Mouse (Mus musculus) kidney, embryonic 14.5 days (tissue): ENCODE measurements at regions not wholly inside any gene's neighbourhood (a gene's known extent, or its start where the extent isn't known, plus 50 kb on each side); places are given as distances from the start of the nearest gene placed in this dataset.
"Not testable (repeated sequence)": the region's sequence is repeated elsewhere in the genome, so short reads cannot be mapped to it uniquely, and the experiment has no call there.

Source experiments
- ATAC-seq: fragments of 200-750 bp; cut with Nextera tagmentation; 2 replicates; pipeline ENCODE4 v1.8.0; 2017; ENCODE audit warnings: moderate number of reproducible peaks, mild to moderate bottlenecking, moderate TSS enrichment, moderate library complexity; ENCODE audit not compliant: low FRiP score, low TSS enrichment
- H3K27ac ChIP-seq: fragments of 300-500 bp; sonication (generic); 2 replicates; pipeline ENCODE4 v1.5.1; 2014; ENCODE audit warnings: low read depth, mild to moderate bottlenecking, low read length, moderate library complexity, mixed read lengths
- H3K27me3 ChIP-seq: fragments of 300-500 bp; sonication (generic); 2 replicates; pipeline ENCODE4 v1.6.1; 2014; ENCODE audit warnings: mild to moderate bottlenecking, low read length; ENCODE audit not compliant: control insufficient read depth, insufficient read depth
- H3K36me3 ChIP-seq: fragments of 300-500 bp; sonication (generic); 2 replicates; pipeline ENCODE4 v1.6.1; 2014; ENCODE audit warnings: low read length, mixed read lengths; ENCODE audit not compliant: control insufficient read depth, insufficient read depth
- H3K4me1 ChIP-seq: fragments of 300-500 bp; sonication (generic); 2 replicates; pipeline ENCODE4 v1.6.1; 2014; ENCODE audit warnings: low read length, mixed read lengths; ENCODE audit not compliant: control insufficient read depth, insufficient read depth
- H3K4me2 ChIP-seq: fragments of 300-500 bp; sonication (generic); replicated peaks from 2 replicates; pipeline ENCODE4 v1.6.1; 2014; ENCODE audit warnings: low read depth, mild to moderate bottlenecking, low read length
- H3K4me3 ChIP-seq: fragments of 300-500 bp; sonication (generic); 2 replicates; pipeline ENCODE4 v1.5.1; 2014; ENCODE audit warnings: mild to moderate bottlenecking, low read length
- H3K9ac ChIP-seq: fragments of 300-500 bp; sonication (generic); 2 replicates; pipeline ENCODE4 v1.6.1; 2014; ENCODE audit warnings: low read depth, mild to moderate bottlenecking, low read length, moderate library complexity
- H3K9me3 ChIP-seq: fragments of 300-500 bp; sonication (generic); 2 replicates; pipeline ENCODE4 v1.6.1; 2016; ENCODE audit warnings: low read length; ENCODE audit not compliant: control insufficient read depth
- WGBS: fragments of 180-500 bp; shearing (Covaris S2); extraction: QIAGEN DNeasy Blood & Tissue Kit; methylation state at CpG from one replicate; pipeline ENCODE4 v1.1.7; 2014; 5-methylcytosine and 5-hydroxymethylcytosine counted together

DNA sequence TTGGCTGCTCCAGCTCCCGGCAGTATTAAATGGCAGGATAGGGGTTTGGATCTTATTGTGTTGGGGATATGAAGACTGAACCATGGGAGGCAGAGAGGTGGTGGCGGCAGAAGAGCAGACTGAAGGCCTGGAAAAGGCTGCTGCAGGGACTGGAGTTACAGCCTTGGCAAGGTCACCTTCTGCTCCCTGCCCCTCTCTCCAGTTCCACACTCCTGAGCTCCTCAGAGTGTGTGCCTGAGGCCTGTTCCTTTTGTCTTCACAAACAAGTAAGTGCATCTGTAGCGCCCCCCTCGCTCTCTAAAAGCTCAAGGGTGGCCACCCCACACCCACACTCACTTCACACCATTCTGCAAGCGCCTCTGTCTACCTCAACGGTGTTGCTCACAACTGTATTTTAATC is 113.0 kb downstream of the Fam43a start:
- H3K27ac ChIP-seq = no peak overlapping the region
- no peaks in the 10 kb centered on the region for H3K27me3 ChIP-seq
- WGBS = 83% methylated on average over 6 of the region's 6 CpGs
- no peak overlapping the region for H3K4me3 ChIP-seq
- no peak for ATAC-seq
- no peaks in the 10 kb centered on the region for H3K4me1 ChIP-seq
- H3K4me2 ChIP-seq = no peak overlapping the region
- no peaks in the 10 kb centered on the region for H3K36me3 ChIP-seq
- no peaks in the 10 kb centered on the region for H3K9me3 ChIP-seq
- H3K9ac ChIP-seq = no peak overlapping the region

DNA sequence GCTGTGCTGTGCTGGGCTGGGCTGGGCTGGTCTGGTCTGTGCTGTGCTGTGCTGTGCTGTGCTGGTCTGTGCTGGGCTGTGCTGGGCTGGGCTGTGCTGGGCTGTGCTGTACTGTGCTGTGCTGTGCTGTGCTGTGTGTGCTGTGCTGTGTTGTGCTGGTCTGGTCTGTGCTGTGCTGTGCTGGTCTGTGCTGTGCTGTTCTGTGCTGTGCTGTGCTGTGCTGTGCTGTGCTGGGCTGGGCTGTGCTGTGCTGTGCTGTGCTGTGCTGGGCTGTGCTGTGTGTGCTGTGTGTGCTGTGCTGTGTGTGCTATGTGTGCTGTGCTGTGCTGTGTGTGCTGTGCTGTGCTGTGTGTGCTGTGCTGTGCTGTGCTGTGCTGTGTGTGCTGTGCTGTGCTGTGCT is 118.1 kb downstream of the Fam43a start:
- H3K9me3 ChIP-seq, H3K36me3 ChIP-seq, H3K27ac ChIP-seq, ATAC-seq, H3K9ac ChIP-seq, H3K4me3 ChIP-seq, H3K27me3 ChIP-seq, H3K4me2 ChIP-seq, H3K4me1 ChIP-seq: not testable (repeated sequence)

DNA sequence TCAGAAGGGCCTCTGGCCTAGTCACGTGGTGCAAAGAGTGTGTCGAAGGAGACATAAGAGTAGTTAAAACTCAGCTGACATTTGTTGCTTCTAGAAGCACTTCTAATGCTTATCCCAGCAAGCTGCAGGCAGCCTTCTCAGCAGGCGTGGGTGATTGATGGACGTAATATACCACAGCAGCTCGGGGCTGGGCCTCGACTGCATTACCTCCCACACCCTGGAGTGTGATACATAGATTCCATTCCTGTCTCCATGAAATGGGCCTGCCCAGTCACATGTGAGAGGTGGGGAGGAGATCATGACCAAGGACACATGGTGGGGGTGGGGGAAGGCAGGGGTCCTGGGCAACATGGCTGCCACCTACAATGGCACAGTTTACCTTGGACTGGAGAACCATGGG is 121.3 kb downstream of the Fam43a start:
- Histone ChIP-seq H3K4me2 (no peak overlapping the region), H3K9ac (no peak overlapping the region), H3K27me3 (no peaks in the 10 kb centered on the region), H3K9me3 (no peaks in the 10 kb centered on the region), H3K36me3 (no peaks in the 10 kb centered on the region), H3K4me3 (no peak overlapping the region), H3K27ac (no peak overlapping the region), H3K4me1 (no peaks in the 10 kb centered on the region)
- 20% methylated on average over 6 of the region's 6 CpGs for WGBS
- no peak for ATAC-seq

DNA sequence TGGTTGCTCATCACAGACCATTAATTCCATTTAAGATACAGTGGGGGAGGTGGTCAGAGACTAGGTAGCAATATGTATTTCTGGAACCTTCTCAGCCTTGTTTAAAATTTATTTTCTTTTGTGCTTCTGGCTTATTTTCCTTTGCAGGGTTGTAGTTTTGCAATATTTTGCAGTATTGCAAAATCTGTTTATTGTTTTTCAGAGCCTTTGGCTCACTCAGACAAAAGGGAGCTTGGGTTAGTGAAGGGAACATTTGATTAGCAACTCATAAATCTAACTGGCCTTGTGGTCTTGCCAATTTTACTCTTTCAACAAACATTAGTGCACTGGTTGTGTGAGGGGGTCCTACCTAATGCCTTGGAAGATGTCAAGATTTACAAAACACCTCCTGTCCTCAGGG is 121.7 kb downstream of the Fam43a start:
- Histone ChIP-seq H3K4me3 (no peak overlapping the region), H3K27me3 (no peaks in the 10 kb centered on the region), H3K9ac (no peak overlapping the region), H3K4me1 (no peaks in the 10 kb centered on the region), H3K27ac (no peak overlapping the region), H3K4me2 (no peak overlapping the region), H3K9me3 (no peaks in the 10 kb centered on the region), H3K36me3 (no peaks in the 10 kb centered on the region)
- no peak for ATAC-seq

DNA sequence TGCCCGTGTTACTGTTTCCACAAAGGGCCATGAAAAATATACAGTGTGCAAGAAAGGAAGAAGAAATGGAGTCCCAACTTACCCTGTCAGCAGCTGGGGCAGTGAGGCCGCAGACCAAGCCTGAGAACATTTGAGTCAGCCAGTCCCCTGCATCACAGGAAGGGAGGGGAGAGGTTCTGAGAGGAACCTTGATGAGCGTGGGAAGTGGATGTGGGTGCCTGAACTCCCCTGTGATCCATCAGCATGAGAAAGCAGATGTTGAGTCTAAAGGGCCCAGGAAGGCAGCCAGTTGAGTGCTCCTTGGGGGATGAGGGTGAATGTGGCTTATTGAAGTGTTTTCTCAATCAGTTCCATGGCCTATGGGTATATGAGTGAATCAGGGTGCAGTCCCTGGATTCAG is 122.8 kb downstream of the Fam43a start:
- H3K27me3 ChIP-seq = no peaks in the 10 kb centered on the region
- H3K4me2 ChIP-seq = no peak overlapping the region
- no peaks in the 10 kb centered on the region for H3K36me3 ChIP-seq
- H3K4me1 ChIP-seq = no peaks in the 10 kb centered on the region
- 79% methylated on average over 3 of the region's 3 CpGs for WGBS
- no peak overlapping the region for H3K27ac ChIP-seq
- no peaks in the 10 kb centered on the region for H3K9me3 ChIP-seq
- H3K4me3 ChIP-seq = no peak overlapping the region
- no peak for ATAC-seq
- H3K9ac ChIP-seq = no peak overlapping the region

DNA sequence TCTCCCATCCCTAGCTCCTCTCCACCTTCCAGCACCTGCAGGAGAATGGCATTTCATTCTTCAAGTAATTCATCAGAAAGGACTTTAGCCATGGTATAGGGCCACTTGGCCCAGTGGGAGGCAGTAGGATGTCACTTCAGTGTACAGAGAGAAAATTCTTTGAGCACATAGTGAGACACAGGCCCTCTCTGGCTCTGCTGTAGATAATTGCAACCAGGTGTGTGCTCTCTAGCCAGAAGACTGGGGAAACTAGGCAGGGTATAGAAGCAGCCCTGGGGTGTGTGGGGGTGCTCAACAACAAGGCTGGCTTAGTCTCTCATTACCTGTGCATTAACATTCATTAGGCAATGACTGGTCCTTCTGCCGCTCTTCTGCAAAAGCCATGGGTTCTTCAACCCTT is 125.1 kb downstream of the Fam43a start:
- no peak overlapping the region for H3K27ac ChIP-seq
- 95% methylated on average over 1 of the region's 1 CpGs for WGBS
- no peak overlapping the region for H3K4me2 ChIP-seq
- ATAC-seq = no peak
- no peak overlapping the region for H3K9ac ChIP-seq
- H3K4me3 ChIP-seq = no peak overlapping the region
- H3K9me3 ChIP-seq = no peaks in the 10 kb centered on the region
- H3K4me1 ChIP-seq = no peaks in the 10 kb centered on the region
- H3K27me3 ChIP-seq = no peaks in the 10 kb centered on the region
- no peaks in the 10 kb centered on the region for H3K36me3 ChIP-seq

DNA sequence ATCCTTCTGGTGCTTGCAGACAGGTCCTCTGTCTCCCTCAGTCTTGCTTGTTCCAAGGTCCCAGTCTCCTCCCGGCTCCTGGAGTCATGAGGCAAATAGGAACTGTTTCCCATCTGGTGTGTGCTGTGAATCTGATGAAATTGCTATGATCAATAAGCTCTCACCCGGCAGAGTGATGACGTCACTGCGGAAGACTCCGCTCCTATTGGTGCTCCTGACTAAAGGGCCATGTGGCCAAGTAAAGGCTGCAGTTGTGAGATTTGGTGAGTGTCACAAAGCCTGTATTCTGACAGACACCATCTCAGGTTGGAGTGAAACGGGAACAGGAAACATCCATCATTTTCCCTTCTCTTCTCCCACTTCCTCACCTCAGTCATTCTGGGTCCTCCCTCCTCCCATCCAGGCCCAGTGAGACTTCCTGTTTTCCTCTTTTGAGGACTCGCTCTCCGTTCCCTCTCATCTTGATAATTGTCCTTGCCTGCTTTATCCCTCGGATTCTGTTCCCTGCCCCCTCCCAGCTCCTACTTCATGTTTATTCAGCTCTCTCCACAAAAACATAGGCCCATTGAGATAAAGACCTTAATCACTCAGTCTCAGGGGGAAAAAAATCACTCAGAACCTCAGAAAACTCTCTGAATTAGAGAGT is 133.4 kb downstream of the Fam43a start:
- WGBS = 61% methylated on average over 9 of the region's 9 CpGs
- H3K27ac ChIP-seq = no peak overlapping the region

DNA sequence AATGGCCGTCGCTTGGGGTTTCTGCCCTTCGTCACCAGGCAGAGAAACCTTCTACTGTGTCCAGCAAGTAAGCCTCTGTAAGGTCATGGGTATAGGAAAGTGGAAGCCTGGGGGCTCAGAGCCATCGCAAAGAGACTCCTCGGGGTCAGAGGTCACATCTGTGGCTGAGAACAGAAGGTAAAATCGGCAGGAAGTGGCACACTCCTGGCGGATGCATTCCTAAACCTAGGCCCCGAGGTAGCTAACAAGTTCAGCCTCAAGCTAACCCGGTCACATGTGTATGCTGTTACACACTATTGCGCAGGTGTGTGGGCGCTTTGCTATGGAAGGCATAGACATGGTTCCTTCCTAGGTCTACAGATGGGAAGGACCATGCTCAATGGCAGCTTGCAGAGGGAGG is 134.0 kb downstream of the Fam43a start:
- H3K4me1 ChIP-seq = peaks cover 3% of the 10 kb centered on the region
- H3K9me3 ChIP-seq = no peaks in the 10 kb centered on the region
- H3K36me3 ChIP-seq = no peaks in the 10 kb centered on the region
- H3K27me3 ChIP-seq = no peaks in the 10 kb centered on the region
- H3K4me3 ChIP-seq = no peak overlapping the region
- no peak overlapping the region for H3K9ac ChIP-seq
- no peak overlapping the region for H3K4me2 ChIP-seq
- no peak overlapping the region for H3K27ac ChIP-seq
- no peak for ATAC-seq
- 53% methylated on average over 11 of the region's 11 CpGs for WGBS

More for the DNA sequence above, 133.4 kb downstream of the Fam43a start:
- no peak for ATAC-seq
- Histone ChIP-seq H3K4me1 (peaks cover 3% of the 10 kb centered on the region), H3K4me3 (no peak overlapping the region), H3K9ac (no peak overlapping the region), H3K9me3 (no peaks in the 10 kb centered on the region), H3K36me3 (no peaks in the 10 kb centered on the region), H3K4me2 (no peak overlapping the region), H3K27me3 (no peaks in the 10 kb centered on the region)

DNA sequence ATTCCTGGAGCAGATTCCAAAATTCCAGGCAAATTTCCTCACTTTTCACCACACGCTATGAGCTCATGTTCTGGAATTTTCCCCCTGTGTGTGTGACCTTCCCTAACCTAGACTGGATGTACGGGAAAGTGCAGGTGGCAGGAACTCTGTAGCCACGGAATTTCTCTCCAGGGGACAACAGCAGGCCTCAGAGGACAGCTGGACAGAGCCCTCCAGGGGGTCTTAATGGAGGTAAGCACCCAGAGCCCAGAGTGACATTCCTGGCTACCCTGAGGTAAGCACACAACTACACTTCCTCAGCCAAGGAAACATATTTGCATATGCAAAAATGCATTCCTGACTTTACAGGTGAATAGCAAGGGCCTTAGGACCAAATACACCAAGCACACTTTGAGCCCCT is 135.8 kb downstream of the Fam43a start:
- Histone ChIP-seq H3K4me1 (peaks cover 3% of the 10 kb centered on the region), H3K36me3 (no peaks in the 10 kb centered on the region), H3K9ac (no peak overlapping the region), H3K27me3 (no peaks in the 10 kb centered on the region), H3K9me3 (no peaks in the 10 kb centered on the region), H3K27ac (no peak overlapping the region), H3K4me3 (no peak overlapping the region), H3K4me2 (no peak overlapping the region)
- no peak for ATAC-seq
- 56% methylated on average over 3 of the region's 3 CpGs for WGBS
